Mouse (Mus musculus) cerebellum, adult 2 months (tissue): ENCODE data around the gene Vmn1r39. TPM values are rescaled to one million over a fixed set of nuclear protein-coding genes. Genes with fewer than 3 reads are reported as not detected.

ENCODE experiments used
- polyA plus RNA-seq: library from polyadenylated mRNA; depleted of rRNA; stranded (reverse); fragments of >200 nt; gene quantifications from 2 replicates; pipeline ENCODE4 v1.2.3, GENCODE M21; 2012; rRNA removed

Gene Vmn1r39
- polyA plus RNA-seq, 1 experiment, result not detected

Other genes with a start within 250 kb of the Vmn1r39 start
- not detected in 2 replicates for gene Vmn1r33, start 192.3 kb downstream of the Vmn1r39 start, polyA plus RNA-seq
- gene Vmn1r34, start 166.7 kb downstream of the Vmn1r39 start, polyA plus RNA-seq, result not detected in 2 replicates
- not detected in 2 replicates for gene Vmn1r35, start 124.7 kb downstream of the Vmn1r39 start, polyA plus RNA-seq
- gene Vmn1r36, start 91.4 kb downstream of the Vmn1r39 start, polyA plus RNA-seq, result not detected in 2 replicates
- gene Vmn1r37, start 81.2 kb downstream of the Vmn1r39 start, polyA plus RNA-seq, result not detected in 2 replicates
- gene Vmn1r38, start 28.0 kb downstream of the Vmn1r39 start, polyA plus RNA-seq, result not detected in 2 replicates
- gene Gng12, start 85.8 kb upstream of the Vmn1r39 start, polyA plus RNA-seq, result 38.1 and 40.1 TPM in 2 replicates
- 30.4 TPM in 2 replicates for gene Gadd45a, start 226.8 kb upstream of the Vmn1r39 start, polyA plus RNA-seq